Mouse (Mus musculus) CD8-positive naive resting alpha-beta T cell, adult 2 months (primary cell): ENCODE data around the gene Brinp2.

Experiments used
- DNase-seq, 2 experiments: peaks; one replicate each; pipeline ENCODE4 v3.0.0; 2022; ENCODE audit warnings: low read depth in 2 of 2, low spot score in 2 of 2

Brinp2 gene

DNA sequence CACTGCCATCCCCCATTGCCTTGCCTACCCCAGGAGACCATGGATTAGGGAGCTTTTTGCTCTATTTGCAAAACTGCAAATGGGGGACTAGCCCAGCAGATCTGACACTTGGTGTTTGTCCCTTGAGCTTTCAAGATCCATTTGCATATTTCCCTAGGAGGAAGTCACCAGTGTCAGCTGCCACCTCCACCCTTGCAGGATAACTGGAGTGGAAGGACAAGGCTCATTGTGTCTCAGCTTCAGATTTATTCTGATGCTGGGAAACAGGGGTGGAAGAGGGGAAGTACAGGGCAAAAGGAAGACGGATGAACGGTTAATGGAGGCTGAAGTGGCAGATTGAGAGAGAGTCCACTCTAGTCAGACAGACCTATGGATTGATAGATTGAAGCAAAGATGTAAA is 129.4 kb downstream of the Brinp2 start:
- no peak for DNase-seq

DNA sequence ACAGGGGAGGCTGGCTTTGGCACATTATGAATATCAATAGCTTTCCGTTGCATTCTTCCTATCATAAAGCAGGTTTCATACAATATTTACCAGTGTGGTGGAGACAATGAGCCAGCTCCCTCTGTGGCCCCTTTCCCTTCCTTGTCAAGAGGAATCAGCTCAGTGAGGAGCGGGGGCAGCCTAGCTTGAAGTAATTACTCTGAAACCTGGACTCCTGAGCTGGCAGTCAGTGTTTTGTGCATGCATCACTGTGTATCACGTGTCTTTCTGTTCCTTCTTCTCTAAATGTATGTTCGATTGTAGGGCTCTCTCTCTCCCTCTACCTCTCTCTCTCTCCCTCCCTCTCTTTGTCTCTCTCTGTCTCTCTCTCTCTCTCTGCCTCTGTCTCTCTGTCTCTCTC is 135.1 kb downstream of the Brinp2 start:
- no peak for DNase-seq

GRCm38 (mm10) chr1:158220148-158220547 is 136.0 kb downstream of the Brinp2 start:
- no peak for DNase-seq

DNA sequence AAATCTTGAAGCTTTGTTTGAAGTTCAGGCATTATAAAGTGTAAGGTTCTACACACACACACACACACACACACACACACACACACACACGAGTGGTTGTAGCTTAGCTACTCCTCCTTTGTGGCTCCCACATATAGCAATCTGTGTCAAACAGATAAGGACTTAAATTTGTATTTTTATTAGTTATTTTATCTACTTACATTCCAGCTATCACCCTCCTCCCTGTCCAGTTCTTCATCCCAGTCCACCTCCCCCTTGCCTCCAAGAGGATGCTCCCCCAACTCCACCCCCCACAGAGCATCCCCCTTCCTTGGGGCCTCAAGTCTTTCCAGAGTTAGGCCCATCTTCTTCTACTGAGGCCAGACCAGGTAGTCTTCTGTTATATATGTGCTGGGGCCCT is 137.4 kb downstream of the Brinp2 start:
- no peak for DNase-seq

DNA sequence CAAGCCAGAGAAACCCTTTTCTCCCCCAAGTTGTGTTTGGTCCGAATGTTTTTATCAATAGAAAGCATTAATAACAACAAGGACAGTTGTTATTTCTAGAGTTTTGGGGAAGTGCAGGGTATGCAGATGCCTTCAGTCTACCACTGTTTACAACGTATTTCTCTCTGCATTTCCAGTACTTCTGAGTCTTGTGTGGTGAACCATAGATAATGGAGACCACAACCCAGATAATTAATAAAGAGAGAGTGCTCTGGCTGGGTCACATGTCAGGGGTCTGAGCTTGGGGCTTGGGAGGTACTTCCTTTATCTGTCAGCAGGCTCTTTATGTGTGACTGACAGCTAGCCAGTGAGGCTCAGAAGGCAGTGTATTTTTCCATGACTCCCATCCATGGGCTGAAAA is 137.8 kb downstream of the Brinp2 start:
- no peak for DNase-seq

- DNase-seq, result no peak
Observed at GRCm38 (mm10) chr1:158215581-158215980, 140.5 kb downstream of the Brinp2 start.

- DNase-seq, result no peak
Observed at GRCm38 (mm10) chr1:158214743-158215142, 141.4 kb downstream of the Brinp2 start.

GRCm38 (mm10) chr1:158213736-158214135 is 142.4 kb downstream of the Brinp2 start:
- no peak for DNase-seq

- DNase-seq, result no peak
Observed at GRCm38 (mm10) chr1:158207620-158208019, 148.5 kb downstream of the Brinp2 start.

GRCm38 (mm10) chr1:158202932-158203331 is 153.2 kb downstream of the Brinp2 start:
- no peak for DNase-seq
